Mouse (Mus musculus) myocyte (in vitro differentiated cells): ENCODE measurements at regions not wholly inside any gene's neighbourhood (a gene's known extent, or its start where the extent isn't known, plus 50 kb on each side); places are given as distances from the start of the nearest gene placed in this dataset.

Experiments
- E2F4 ChIP-seq: IDR thresholded peaks from one replicate; pipeline ENCODE4 v1.6.1; 2011; ENCODE audit warnings: mild to moderate bottlenecking, control low read depth, moderate library complexity; ENCODE audit not compliant: insufficient read depth
- MAX ChIP-seq: IDR thresholded peaks from one replicate; pipeline ENCODE4 v1.6.1; 2011; ENCODE audit warnings: low read depth, mild to moderate bottlenecking, control low read depth
- MYOD1 ChIP-seq, 3 experiments: IDR thresholded peaks; one replicate each; pipeline ENCODE4 v1.6.1; 2011; ENCODE audit warnings: control low read depth in 2 of 3, low read depth in 2 of 3, mild to moderate bottlenecking in 2 of 3, moderate library complexity in 1 of 3; ENCODE audit not compliant: insufficient read length in 2 of 3, control insufficient read depth in 1 of 3
- POLR2A ChIP-seq: IDR thresholded peaks from one replicate; pipeline ENCODE4 v1.6.1; 2011; ENCODE audit warnings: low read depth, mild to moderate bottlenecking, control low read depth, moderate library complexity; ENCODE audit not compliant: insufficient read length
- POLR2AphosphoS2 ChIP-seq: IDR thresholded peaks from one replicate; pipeline ENCODE4 v1.6.1; 2011; ENCODE audit warnings: low read depth, control low read depth; ENCODE audit not compliant: insufficient read length
- REST ChIP-seq: IDR thresholded peaks from one replicate; pipeline ENCODE4 v1.6.1; 2011; ENCODE audit warnings: mild to moderate bottlenecking, control low read depth, moderate library complexity; ENCODE audit not compliant: insufficient read depth, insufficient read length
- SRF ChIP-seq: IDR thresholded peaks from one replicate; pipeline ENCODE4 v1.6.1; 2011; ENCODE audit warnings: low read depth; ENCODE audit not compliant: control insufficient read depth, insufficient read length
- TCF12 ChIP-seq: IDR thresholded peaks from one replicate; pipeline ENCODE4 v1.6.1; 2011; ENCODE audit warnings: mild to moderate bottlenecking, control low read depth; ENCODE audit not compliant: poor library complexity, insufficient read depth, severe bottlenecking
- TCF3 ChIP-seq: IDR thresholded peaks from one replicate; pipeline ENCODE4 v1.6.1; 2011; ENCODE audit warnings: low read depth, control low read depth; ENCODE audit not compliant: insufficient read length
- USF1 ChIP-seq: IDR thresholded peaks from one replicate; pipeline ENCODE4 v1.6.1; 2011; ENCODE audit warnings: low read depth, mild to moderate bottlenecking, control low read depth, moderate library complexity

GRCm38 (mm10) chr19:44644376-44644775 is 81.7 kb downstream of the Hif1an start:
- TF ChIP-seq SRF, result no peak
- TF ChIP-seq TCF12, result no peak
- TF ChIP-seq MAX, result no peak
- no peak for TF ChIP-seq POLR2A
- TF ChIP-seq TCF3, result no peak
- TF ChIP-seq POLR2AphosphoS2, result no peak
- TF ChIP-seq E2F4, result no peak
- TF ChIP-seq USF1, result no peak
- no peak for TF ChIP-seq MYOD1 (IDR thresholded peaks at IDR 0.05; ENCODE audit: control insufficient read depth in 1 of 3, insufficient read length in 2 of 3, low read depth in 2 of 3)
- no peak for TF ChIP-seq REST
